In the genomic region with DNA sequence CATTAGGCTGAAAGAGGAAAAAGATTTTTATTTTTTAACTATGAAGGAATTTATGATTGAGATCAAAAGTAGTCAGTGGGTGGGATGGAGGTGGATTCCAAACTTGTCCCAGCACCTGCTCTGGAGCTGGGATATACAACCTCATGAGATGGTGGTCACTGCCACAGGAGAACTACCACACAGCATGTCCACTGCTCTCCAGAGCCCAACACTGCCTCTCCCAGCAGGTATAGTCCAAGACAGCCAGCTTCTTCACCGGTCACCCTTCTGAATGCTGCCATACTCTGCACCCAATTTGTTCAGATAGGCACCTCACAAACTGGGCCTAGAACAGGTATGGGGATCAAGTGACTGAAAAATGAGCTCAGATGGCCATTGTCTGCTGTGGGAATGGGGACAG, we compare ENCODE assay signal across 26 mouse cellular contexts.
"Had no signal": no experiment of that assay in that cellular context is flagged by ENCODE, and none has a peak within 500 bp of the region (broad histone marks: within the 10 kb centered on the region; RNA-seq: fewer than 3 reads in every experiment).

No protein-coding gene starts in this region.

- H3K4me3 ChIP-seq: embryonic facial prominence, embryonic 10.5 days; embryonic facial prominence, embryonic 12.5 days; embryonic facial prominence, embryonic 13.5 days; embryonic facial prominence, embryonic 15.5 days; erythroblast, embryonic 14.5 days; forebrain, embryonic 10.5 days; forebrain, embryonic 12.5 days; forebrain, embryonic 13.5 days; forebrain, embryonic 15.5 days; gastrocnemius, adult 2 months; heart, adult 2 months had no signal

- H3K36me3 ChIP-seq: embryonic facial prominence, embryonic 10.5 days; embryonic facial prominence, embryonic 12.5 days; embryonic facial prominence, embryonic 13.5 days; embryonic facial prominence, embryonic 15.5 days; forebrain, embryonic 10.5 days; forebrain, embryonic 12.5 days; forebrain, embryonic 15.5 days had no signal

- ATAC-seq: forebrain, embryonic 13.5 days; forebrain, embryonic 14.5 days; forebrain, embryonic 15.5 days; forebrain, postnatal 0 days had no signal

- H3K9me3 ChIP-seq: embryonic facial prominence, embryonic 10.5 days; embryonic facial prominence, embryonic 12.5 days; embryonic facial prominence, embryonic 13.5 days; embryonic facial prominence, embryonic 15.5 days; forebrain, embryonic 10.5 days; forebrain, embryonic 12.5 days; forebrain, embryonic 13.5 days; forebrain, embryonic 15.5 days had no signal

- DNase-seq: cerebellum, adult 2 months; cerebellum, adult 8-10 months; cerebellum, adult 9-10 months; cerebellum, adult 9-11 months; cerebellum, postnatal 10 days; cerebellum, postnatal 14 days; cerebellum, postnatal 25 days; cerebellum, postnatal 36 days; forebrain, postnatal 0 days; gastrocnemius, adult 2 months; gastrocnemius, postnatal 10 days; gastrocnemius, postnatal 14 days; gastrocnemius, postnatal 25 days; gastrocnemius, postnatal 36 days; heart, adult 18-20 months; heart, adult 2 months had no signal

- H3K4me2 ChIP-seq: embryonic facial prominence, embryonic 12.5 days; embryonic facial prominence, embryonic 13.5 days; embryonic facial prominence, embryonic 15.5 days; forebrain, embryonic 12.5 days; forebrain, embryonic 13.5 days; forebrain, embryonic 15.5 days had no signal

- H3K27me3 ChIP-seq: embryonic facial prominence, embryonic 12.5 days; embryonic facial prominence, embryonic 13.5 days; embryonic facial prominence, embryonic 15.5 days; forebrain, embryonic 12.5 days; forebrain, embryonic 13.5 days; forebrain, embryonic 15.5 days had no signal

- H3K9ac ChIP-seq: embryonic facial prominence, embryonic 12.5 days; embryonic facial prominence, embryonic 13.5 days; embryonic facial prominence, embryonic 15.5 days; forebrain, embryonic 12.5 days; forebrain, embryonic 13.5 days; forebrain, embryonic 15.5 days; forebrain, postnatal 0 days had no signal

- H3K27ac ChIP-seq: embryonic facial prominence, embryonic 10.5 days; embryonic facial prominence, embryonic 12.5 days; embryonic facial prominence, embryonic 13.5 days; embryonic facial prominence, embryonic 15.5 days; forebrain, embryonic 10.5 days; forebrain, embryonic 12.5 days; forebrain, embryonic 13.5 days; forebrain, embryonic 15.5 days; gastrocnemius, adult 2 months; heart, adult 2 months had no signal

- H3K4me1 ChIP-seq: embryonic facial prominence, embryonic 12.5 days; embryonic facial prominence, embryonic 15.5 days; forebrain, embryonic 10.5 days; forebrain, embryonic 12.5 days; forebrain, embryonic 13.5 days; forebrain, embryonic 15.5 days had no signal
